Mouse (Mus musculus) macrophage (primary cell): ENCODE measurements around the gene Cmtr1. TPM values are rescaled to one million over a fixed set of nuclear protein-coding genes. Genes with fewer than 3 reads are reported as not detected.

ENCODE experiments used
- H3K27ac ChIP-seq: fragments of 350-480 bp; formaldehyde crosslinking; 2 replicates; pipeline ENCODE4 v1.9.0; 2021
- H3K36me3 ChIP-seq: fragments of 350-480 bp; formaldehyde crosslinking; 2 replicates; pipeline ENCODE4 v1.9.0; 2021; ENCODE audit errors: inconsistent target
- H3K4me3 ChIP-seq: fragments of 350-480 bp; formaldehyde crosslinking; 2 replicates; pipeline ENCODE4 v1.9.0; 2021; ENCODE audit errors: inconsistent target
- H3K79me2 ChIP-seq: fragments of 350-480 bp; formaldehyde crosslinking; 2 replicates; pipeline ENCODE4 v1.9.0; 2021; ENCODE audit errors: inconsistent target
- WGBS: methylation state at CpG from one replicate; pipeline ENCODE4 v1.1.7; 2026; ENCODE audit warnings: inconsistent platforms; ENCODE audit not compliant: missing documents; 5-methylcytosine and 5-hydroxymethylcytosine counted together
- polyA plus RNA-seq: library from polyadenylated mRNA; stranded (reverse); fragments of 250-400 nt; gene quantifications from 3 replicates; pipeline ENCODE4 v1.2.4, GENCODE M21; 2018; ENCODE audit warnings: inconsistent platforms

The Cmtr1 gene
- polyA plus RNA-seq, 1 experiment from 2014 or later = 37.1 TPM

- Histone ChIP-seq H3K36me3 (no peaks in the 10 kb centered on the region), H3K27ac (no peak overlapping the region)
- 63% methylated on average over 11 of the region's 11 CpGs for WGBS
Observed at GRCm38 (mm10) chr17:29720755-29721365, 60.5 kb downstream of the Cmtr1 start.

GRCm38 (mm10) chr17:29724610-29725009 lies 64.2 kb downstream of the Cmtr1 start:
- no peak overlapping the region for H3K4me3 ChIP-seq
- H3K36me3 ChIP-seq = no peaks in the 10 kb centered on the region
- 87% methylated on average over 6 of the region's 6 CpGs for WGBS
- no peaks in the 10 kb centered on the region for H3K79me2 ChIP-seq
- H3K27ac ChIP-seq = no peak overlapping the region

More at GRCm38 (mm10) chr17:29720755-29721365, 60.5 kb downstream of the Cmtr1 start:
- Histone ChIP-seq H3K79me2 (no peaks in the 10 kb centered on the region), H3K4me3 (no peak overlapping the region)

- Histone ChIP-seq H3K27ac (no peak overlapping the region), H3K79me2 (no peaks in the 10 kb centered on the region), H3K36me3 (no peaks in the 10 kb centered on the region), H3K4me3 (no peak overlapping the region)
- 71% methylated on average over 6 of the region's 6 CpGs for WGBS
Observed at GRCm38 (mm10) chr17:29725027-29725620, 64.7 kb downstream of the Cmtr1 start.

- Histone ChIP-seq H3K36me3 (no peaks in the 10 kb centered on the region), H3K79me2 (no peaks in the 10 kb centered on the region), H3K4me3 (no peak overlapping the region), H3K27ac (no peak overlapping the region)
- WGBS = 47% methylated on average over 8 of the region's 8 CpGs
Observed at GRCm38 (mm10) chr17:29728082-29728481, 67.7 kb downstream of the Cmtr1 start.

- H3K36me3 ChIP-seq = no peaks in the 10 kb centered on the region
- no peak overlapping the region for H3K27ac ChIP-seq
- no peaks in the 10 kb centered on the region for H3K79me2 ChIP-seq
- no peak overlapping the region for H3K4me3 ChIP-seq
- WGBS = 68% methylated on average over 13 of the region's 13 CpGs
Observed at GRCm38 (mm10) chr17:29730510-29731265, 70.3 kb downstream of the Cmtr1 start.

- H3K4me3 ChIP-seq = no peak overlapping the region
- H3K79me2 ChIP-seq = no peaks in the 10 kb centered on the region
- 76% methylated on average over 9 of the region's 12 CpGs for WGBS
- no peak overlapping the region for H3K27ac ChIP-seq
- H3K36me3 ChIP-seq = no peaks in the 10 kb centered on the region
Observed at GRCm38 (mm10) chr17:29731266-29731952, 71.0 kb downstream of the Cmtr1 start.

GRCm38 (mm10) chr17:29731953-29732325 lies 71.5 kb downstream of the Cmtr1 start:
- Histone ChIP-seq H3K4me3 (no peak overlapping the region), H3K36me3 (no peaks in the 10 kb centered on the region), H3K27ac (no peak overlapping the region), H3K79me2 (no peaks in the 10 kb centered on the region)
- 97% methylated on average over 6 of the region's 6 CpGs for WGBS

- Histone ChIP-seq H3K27ac (no peak overlapping the region), H3K79me2 (no peaks in the 10 kb centered on the region), H3K4me3 (no peak overlapping the region), H3K36me3 (no peaks in the 10 kb centered on the region)
- 85% methylated on average over 2 of the region's 2 CpGs for WGBS
Observed at GRCm38 (mm10) chr17:29732522-29732921, 72.1 kb downstream of the Cmtr1 start.

- Histone ChIP-seq H3K4me3 (no peak overlapping the region), H3K79me2 (no peaks in the 10 kb centered on the region), H3K36me3 (no peaks in the 10 kb centered on the region), H3K27ac (no peak overlapping the region)
- WGBS = 86% methylated on average over 15 of the region's 15 CpGs
Observed at GRCm38 (mm10) chr17:29736448-29737014, 76.1 kb downstream of the Cmtr1 start.

GRCm38 (mm10) chr17:29737849-29738804 lies 77.7 kb downstream of the Cmtr1 start:
- Histone ChIP-seq H3K27ac (no peak overlapping the region), H3K79me2 (no peaks in the 10 kb centered on the region), H3K36me3 (no peaks in the 10 kb centered on the region), H3K4me3 (no peak overlapping the region)
- WGBS = 16% methylated on average over 15 of the region's 22 CpGs

- H3K36me3 ChIP-seq = no peaks in the 10 kb centered on the region
- no peak overlapping the region for H3K27ac ChIP-seq
- no peak overlapping the region for H3K4me3 ChIP-seq
- H3K79me2 ChIP-seq = no peaks in the 10 kb centered on the region
- 87% methylated on average over 4 of the region's 6 CpGs for WGBS
Observed at GRCm38 (mm10) chr17:29747466-29747865, 87.1 kb downstream of the Cmtr1 start.

GRCm38 (mm10) chr17:29754510-29754909 lies 94.1 kb downstream of the Cmtr1 start:
- Histone ChIP-seq H3K27ac (no peak overlapping the region), H3K36me3 (no peaks in the 10 kb centered on the region), H3K4me3 (no peak overlapping the region), H3K79me2 (no peaks in the 10 kb centered on the region)
- 92% methylated on average over 4 of the region's 4 CpGs for WGBS
